Mouse (Mus musculus): ENCODE results near the gene Zmym2. TPM values are rescaled to one million over a fixed set of nuclear protein-coding genes. Genes with fewer than 3 reads are reported as not detected.

The Zmym2 gene
- polyA plus RNA-seq, 1 experiment from 2014 or later = 6.4 TPM

- Histone ChIP-seq H3K9ac (no peak overlapping the region), H3K4me2 (no peak overlapping the region), H3K4me3 (replicated peaks) (no peak overlapping the region), H3K27me3 (no peaks in the 10 kb centered on the region), H3K36me3 (peaks cover 25% of the 10 kb centered on the region), H3K9me3 (replicated peaks) (no peaks in the 10 kb centered on the region), H3K4me1 (replicated peaks) (no peaks in the 10 kb centered on the region), H3K27ac (no peak overlapping the region)
- no peak for DNase-seq
- WGBS (ENCODE audit: insufficient replicate concordance) = 84% methylated on average over 6 of the region's 6 CpGs
- ATAC-seq (ENCODE audit: low read depth) = no peak
These were observed 49.0 kb downstream of the Zmym2 start for GRCm38 (mm10) chr14:56935481-56935880.

DNA sequence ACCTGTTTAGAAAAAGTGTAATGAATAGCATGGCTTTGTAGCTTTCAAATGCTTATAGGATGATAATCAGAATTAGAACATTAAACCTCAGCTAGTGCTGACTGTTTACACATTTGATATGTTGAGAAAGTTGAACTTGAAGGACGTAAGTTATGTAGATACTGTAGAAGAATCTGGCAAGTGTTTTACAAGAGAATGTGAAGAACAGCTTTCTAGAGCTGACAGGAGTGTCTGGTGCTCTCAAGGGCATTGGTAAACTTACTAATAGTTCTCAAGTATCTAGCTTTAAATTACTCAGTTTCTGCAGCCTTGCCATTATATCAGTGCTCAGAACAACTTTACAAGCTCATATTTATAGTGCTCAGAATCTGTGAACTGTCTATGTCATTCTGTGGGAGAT is 53.5 kb downstream of the Zmym2 start:
- H3K9me3 ChIP-seq (replicated peaks) = no peaks in the 10 kb centered on the region
- no peak overlapping the region for H3K4me2 ChIP-seq
- no peaks in the 10 kb centered on the region for H3K4me1 ChIP-seq (replicated peaks)
- H3K36me3 ChIP-seq = peaks cover 34% of the 10 kb centered on the region
- WGBS (ENCODE audit: insufficient replicate concordance) = 79% methylated on average over 1 of the region's 1 CpGs
- no peaks in the 10 kb centered on the region for H3K27me3 ChIP-seq
- H3K9ac ChIP-seq = no peak overlapping the region
- no peak overlapping the region for H3K4me3 ChIP-seq (replicated peaks)
- no peak overlapping the region for H3K27ac ChIP-seq
- ATAC-seq (ENCODE audit: low read depth) (no peak), DNase-seq (no peak)

DNA sequence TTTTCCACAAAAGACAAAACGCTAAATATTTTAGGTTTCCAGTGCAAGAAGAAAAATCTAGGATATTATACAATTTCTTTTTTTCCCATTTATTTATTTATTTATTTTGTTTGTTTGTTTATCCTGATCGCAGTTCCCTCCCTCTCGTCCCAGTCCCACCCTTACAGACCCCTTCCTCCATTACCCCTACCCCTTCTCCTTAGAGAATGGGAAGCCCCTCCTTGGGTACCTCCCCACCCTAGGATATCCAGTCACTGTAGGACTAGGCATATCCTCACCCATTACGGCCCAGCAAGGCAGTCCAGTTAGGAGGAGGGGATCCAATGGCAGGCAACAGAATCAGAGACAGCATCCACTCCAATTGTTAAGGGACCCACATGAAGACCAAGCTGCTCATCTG is 66.5 kb downstream of the Zmym2 start:
- peaks cover 16% of the 10 kb centered on the region for H3K4me1 ChIP-seq (replicated peaks)
- H3K27ac ChIP-seq = no peak overlapping the region
- H3K36me3 ChIP-seq = peaks cover 50% of the 10 kb centered on the region
- ATAC-seq (ENCODE audit: low read depth) (no peak), DNase-seq (no peak)
- H3K4me2 ChIP-seq = no peak overlapping the region
- no peak overlapping the region for H3K9ac ChIP-seq
- WGBS (ENCODE audit: insufficient replicate concordance) = 86% methylated on average over 4 of the region's 4 CpGs
- no peaks in the 10 kb centered on the region for H3K9me3 ChIP-seq (replicated peaks)
- H3K27me3 ChIP-seq = no peaks in the 10 kb centered on the region
- no peak overlapping the region for H3K4me3 ChIP-seq (replicated peaks)

DNA sequence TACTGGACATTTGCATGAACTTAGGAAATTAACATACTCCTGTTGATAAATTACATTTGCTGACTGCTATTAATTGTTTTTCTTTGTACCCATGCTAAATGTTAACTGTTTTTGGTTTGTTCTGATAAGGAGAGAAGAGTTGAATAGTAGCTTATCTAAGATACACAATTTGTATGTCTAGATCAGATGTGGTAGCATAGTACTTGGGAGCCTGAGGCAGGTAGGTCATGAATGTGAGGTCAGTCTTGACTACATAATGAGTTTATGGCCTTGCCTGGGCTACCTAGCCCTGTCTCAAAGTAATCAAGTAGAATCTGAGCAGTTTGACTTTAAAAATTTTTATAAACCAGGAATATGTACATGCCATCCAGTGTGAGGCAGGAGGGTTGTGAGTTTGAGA is 67.9 kb downstream of the Zmym2 start:
- Histone ChIP-seq H3K9me3 (replicated peaks) (no peaks in the 10 kb centered on the region), H3K36me3 (peaks cover 40% of the 10 kb centered on the region), H3K9ac (no peak overlapping the region), H3K27me3 (no peaks in the 10 kb centered on the region), H3K4me1 (replicated peaks) (peaks cover 16% of the 10 kb centered on the region), H3K4me2 (no peak overlapping the region), H3K4me3 (replicated peaks) (no peak overlapping the region), H3K27ac (no peak overlapping the region; the same call in 1 of the 2 replicates)
- DNase-seq (no peak), ATAC-seq (ENCODE audit: low read depth) (peak; percentile 62)

DNA sequence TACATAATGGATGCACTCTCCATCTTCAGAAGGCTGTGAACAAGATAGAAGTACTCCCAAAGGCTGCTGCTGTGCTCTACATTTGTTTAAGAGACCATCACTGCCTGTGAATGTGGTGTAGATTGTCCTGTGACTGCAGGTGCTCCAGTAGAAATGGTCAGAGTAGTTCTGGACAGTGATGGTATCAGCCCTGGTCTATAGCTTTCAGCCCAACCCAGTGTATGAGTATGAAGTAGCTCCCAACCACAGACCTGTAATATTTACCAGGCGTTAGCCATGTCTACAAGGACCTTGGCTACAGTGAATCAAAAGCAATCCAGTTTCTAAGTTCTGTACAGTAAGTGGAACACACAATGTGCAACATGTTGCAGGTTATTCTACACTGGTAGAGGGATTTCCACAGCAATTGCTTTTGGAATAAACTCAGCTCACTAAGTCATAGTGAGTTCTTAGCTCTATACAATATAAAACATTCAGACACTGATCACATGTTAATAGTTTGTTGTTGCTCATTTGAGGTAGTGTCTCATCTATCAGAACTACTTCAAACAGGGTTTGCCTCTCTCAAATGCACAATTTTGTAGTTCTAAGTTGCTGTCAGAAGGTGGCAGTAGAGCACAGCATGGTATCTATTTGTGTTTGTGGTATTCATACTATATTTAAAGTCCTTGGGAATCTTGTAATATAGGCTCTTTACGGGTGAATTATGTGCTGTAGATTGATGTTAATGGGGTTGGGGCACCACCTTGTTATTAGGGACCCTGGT is 77.7 kb downstream of the Zmym2 start:
- no peaks in the 10 kb centered on the region for H3K9me3 ChIP-seq (replicated peaks)
- ATAC-seq (ENCODE audit: low read depth) (no peak), DNase-seq (no peak)
- H3K4me2 ChIP-seq = no peak overlapping the region
- peaks cover 4% of the 10 kb centered on the region for H3K36me3 ChIP-seq
- H3K4me3 ChIP-seq (replicated peaks) = no peak overlapping the region
- no peaks in the 10 kb centered on the region for H3K27me3 ChIP-seq
- H3K9ac ChIP-seq = no peak overlapping the region
- no peaks in the 10 kb centered on the region for H3K4me1 ChIP-seq (replicated peaks)
- WGBS (ENCODE audit: insufficient replicate concordance) = 55% methylated on average over 2 of the region's 2 CpGs
- no peak overlapping the region for H3K27ac ChIP-seq

DNA sequence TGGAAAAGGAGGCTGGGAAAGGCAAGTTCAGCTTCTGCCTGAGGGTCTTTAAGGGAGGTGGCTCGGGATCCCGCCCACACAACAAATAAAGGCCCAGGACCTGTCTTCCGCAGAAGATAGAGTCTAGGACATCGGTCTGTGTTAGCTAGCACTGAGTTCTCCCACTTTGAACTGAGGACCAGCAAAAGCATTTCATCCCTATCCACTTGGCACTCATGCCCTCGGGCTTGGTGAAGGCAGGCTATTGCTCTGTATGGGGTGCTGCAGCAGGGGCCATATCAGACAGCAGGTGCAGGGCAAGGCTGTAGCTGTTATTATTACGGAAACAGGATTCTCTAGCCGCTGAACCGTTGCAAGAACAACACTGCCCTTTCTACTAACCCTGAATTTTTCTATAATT is 83.2 kb downstream of the Zmym2 start:
- ATAC-seq (ENCODE audit: low read depth) (no peak), DNase-seq (no peak)
- H3K4me2 ChIP-seq = no peak overlapping the region
- H3K9ac ChIP-seq = no peak overlapping the region
- no peak overlapping the region for H3K4me3 ChIP-seq (replicated peaks)
- H3K27ac ChIP-seq = no peak overlapping the region
- H3K4me1 ChIP-seq (replicated peaks) = no peaks in the 10 kb centered on the region
- H3K9me3 ChIP-seq (replicated peaks) = no peaks in the 10 kb centered on the region
- no peaks in the 10 kb centered on the region for H3K36me3 ChIP-seq
- WGBS (ENCODE audit: insufficient replicate concordance) = 71% methylated on average over 8 of the region's 8 CpGs
- no peaks in the 10 kb centered on the region for H3K27me3 ChIP-seq

DNA sequence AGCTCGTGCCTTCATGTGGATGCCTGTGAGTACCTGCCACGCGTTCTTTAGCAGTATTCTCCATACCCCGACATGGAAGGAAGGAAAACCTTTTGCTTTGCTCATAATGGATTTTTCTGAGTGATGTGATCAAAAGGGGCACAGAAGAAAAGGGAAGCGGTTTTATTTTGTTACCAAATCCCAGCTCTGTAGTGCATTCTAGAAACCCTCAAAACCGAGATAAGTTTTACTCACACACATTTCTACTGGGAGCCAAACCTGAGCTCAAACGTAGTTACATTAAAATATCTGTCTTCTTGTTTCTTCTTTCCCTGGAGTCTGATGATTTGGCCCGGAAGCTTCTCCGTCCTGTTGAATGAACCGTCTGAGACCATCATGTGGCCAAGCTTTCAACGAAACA is 83.7 kb downstream of the Zmym2 start:
- no peak for DNase-seq
- Histone ChIP-seq H3K4me2 (no peak overlapping the region), H3K36me3 (no peaks in the 10 kb centered on the region), H3K4me1 (replicated peaks) (no peaks in the 10 kb centered on the region), H3K27me3 (no peaks in the 10 kb centered on the region), H3K4me3 (replicated peaks) (no peak overlapping the region), H3K9ac (no peak overlapping the region), H3K27ac (no peak overlapping the region), H3K9me3 (replicated peaks) (no peaks in the 10 kb centered on the region)
- ATAC-seq (ENCODE audit: low read depth) = no peak
- 61% methylated on average over 11 of the region's 11 CpGs for WGBS (ENCODE audit: insufficient replicate concordance)

DNA sequence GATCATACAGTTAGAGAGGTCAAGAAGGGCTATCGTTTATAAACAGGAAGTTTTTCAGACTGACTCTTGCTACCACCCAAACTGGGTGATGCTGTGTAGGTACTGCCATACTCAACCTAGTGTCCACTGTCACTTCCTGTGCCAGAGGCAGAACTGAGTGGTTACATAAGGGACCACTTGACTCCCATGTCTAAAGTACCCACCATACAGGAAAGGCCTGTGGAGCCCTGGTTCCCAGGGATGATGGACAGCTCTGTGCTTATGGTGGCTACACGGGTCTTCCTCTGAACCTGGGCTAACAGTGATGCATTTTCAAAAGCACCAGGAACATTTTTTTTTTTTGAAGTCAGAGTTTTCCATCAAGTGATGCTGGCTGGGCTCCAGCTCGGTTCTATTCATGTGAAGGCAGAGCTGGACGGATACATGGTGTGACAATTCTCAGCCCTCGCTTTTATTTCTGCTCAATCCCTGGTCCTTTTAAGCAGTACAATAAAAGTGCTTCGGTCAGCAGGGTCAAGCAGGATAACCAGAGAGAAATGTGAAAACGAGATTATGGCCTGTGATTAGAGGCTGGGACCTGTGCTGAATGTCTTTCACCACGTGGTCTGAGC is 91.7 kb downstream of the Zmym2 start:
- Histone ChIP-seq H3K4me3 (replicated peaks) (no peak overlapping the region), H3K9me3 (replicated peaks) (no peaks in the 10 kb centered on the region), H3K27ac (no peak overlapping the region), H3K27me3 (no peaks in the 10 kb centered on the region), H3K9ac (no peak overlapping the region), H3K36me3 (no peaks in the 10 kb centered on the region), H3K4me2 (no peak overlapping the region), H3K4me1 (replicated peaks) (no peaks in the 10 kb centered on the region)
- 52% methylated on average over 8 of the region's 8 CpGs for WGBS (ENCODE audit: insufficient replicate concordance)
- ATAC-seq (ENCODE audit: low read depth) (no peak), DNase-seq (no peak)

GRCm38 (mm10) chr14:56988621-56989020 is 102.2 kb downstream of the Zmym2 start:
- H3K9me3 ChIP-seq (replicated peaks) = no peaks in the 10 kb centered on the region
- no peak overlapping the region for H3K27ac ChIP-seq
- no peaks in the 10 kb centered on the region for H3K36me3 ChIP-seq
- H3K4me3 ChIP-seq (replicated peaks) = no peak overlapping the region
- no peak overlapping the region for H3K9ac ChIP-seq
- DNase-seq (no peak), ATAC-seq (ENCODE audit: low read depth) (no peak)
- H3K4me2 ChIP-seq = no peak overlapping the region
- WGBS (ENCODE audit: insufficient replicate concordance) = 63% methylated on average over 4 of the region's 4 CpGs
- no peaks in the 10 kb centered on the region for H3K4me1 ChIP-seq (replicated peaks)
- H3K27me3 ChIP-seq = no peaks in the 10 kb centered on the region

Other genes with a start within 250 kb of the Zmym2 start
- gene Mphosph8, start 218.4 kb upstream of the Zmym2 start, polyA plus RNA-seq (2015; fragmentation: Nextera tagmentation; extraction: Ambion mirVana) = 15.4 and 16.2 TPM in 2 replicates
- gene Pspc1, start 108.3 kb upstream of the Zmym2 start, polyA plus RNA-seq (2015; fragmentation: Nextera tagmentation; extraction: Ambion mirVana) = 13.6 and 15.9 TPM in 2 replicates
- gene Zmym5, start 74.9 kb upstream of the Zmym2 start, polyA plus RNA-seq (2015; fragmentation: Nextera tagmentation; extraction: Ambion mirVana) = 9.1 and 10.7 TPM in 2 replicates
- 0.08 and 0.14 TPM in 2 replicates for gene Gja3, start 171.4 kb downstream of the Zmym2 start, polyA plus RNA-seq (2015; fragmentation: Nextera tagmentation; extraction: Ambion mirVana)
- 5.8 and 7.3 TPM in 2 replicates for gene Gjb2, start 218.0 kb downstream of the Zmym2 start, polyA plus RNA-seq (2015; fragmentation: Nextera tagmentation; extraction: Ambion mirVana)
- not detected in 2 replicates for gene Gm4491, start 229.2 kb downstream of the Zmym2 start, polyA plus RNA-seq (2015; fragmentation: Nextera tagmentation; extraction: Ambion mirVana)
- gene Gjb6, start 247.0 kb downstream of the Zmym2 start, polyA plus RNA-seq (2015; fragmentation: Nextera tagmentation; extraction: Ambion mirVana) = 0.13 and 0.27 TPM in 2 replicates

Measured in liver, embryonic 13.5 days (tissue).